Mouse (Mus musculus) kidney, postnatal 0 days (tissue): ENCODE measurements around the gene Crtap. TPM values are rescaled to one million over a fixed set of nuclear protein-coding genes. Genes with fewer than 3 reads are reported as not detected.

Experiments
- ATAC-seq: fragments of 200-750 bp; cut with Nextera tagmentation; replicated peaks from 2 replicates; pipeline ENCODE4 v1.8.0; 2017; ENCODE audit warnings: low read depth, moderate number of reproducible peaks, moderate TSS enrichment, moderate library complexity; ENCODE audit not compliant: low FRiP score
- DNase-seq: peaks from one replicate; pipeline ENCODE4 v3.0.0-alpha.2; 2016; ENCODE audit warnings: low spot score
- H3K27ac ChIP-seq: fragments of 300-500 bp; sonication (generic); 2 replicates; pipeline ENCODE4 v1.5.1; 2014; ENCODE audit warnings: mild to moderate bottlenecking
- H3K27me3 ChIP-seq: fragments of 300-500 bp; sonication (generic); 2 replicates; pipeline ENCODE4 v1.6.1; 2014; ENCODE audit warnings: low read length, mixed read lengths; ENCODE audit not compliant: insufficient read depth
- H3K36me3 ChIP-seq: fragments of 300-500 bp; sonication (generic); 2 replicates; pipeline ENCODE4 v1.6.1; 2014; ENCODE audit warnings: low read length, mixed read lengths; ENCODE audit not compliant: insufficient read depth
- H3K4me1 ChIP-seq: fragments of 300-500 bp; sonication (generic); replicated peaks from 2 replicates; pipeline ENCODE4 v1.6.1; 2014; ENCODE audit warnings: antibody characterized with exemption, low read length, mixed read lengths; ENCODE audit not compliant: insufficient read depth
- H3K4me2 ChIP-seq: fragments of 300-500 bp; sonication (generic); 2 replicates; pipeline ENCODE4 v1.6.1; 2014; ENCODE audit warnings: mild to moderate bottlenecking, low read length, moderate library complexity, mixed read lengths
- H3K4me3 ChIP-seq: fragments of 300-500 bp; sonication (generic); replicated peaks from 2 replicates; pipeline ENCODE4 v1.5.1; 2014; ENCODE audit warnings: low read depth, low read length
- H3K9ac ChIP-seq: fragments of 300-500 bp; sonication (generic); 2 replicates; pipeline ENCODE4 v1.6.1; 2014; ENCODE audit warnings: low read depth, low read length
- H3K9me3 ChIP-seq: fragments of 300-500 bp; sonication (generic); replicated peaks from 2 replicates; pipeline ENCODE4 v1.6.1; 2016; ENCODE audit warnings: low read length, inconsistent platforms, mixed read lengths
- CTCF ChIP-seq: IDR thresholded peaks from 2 replicates; pipeline ENCODE4 v1.5.1; 2016; ENCODE audit warnings: antibody characterized with exemption, low read depth, mild to moderate bottlenecking, moderate library complexity
- WGBS: fragments of 180-500 bp; shearing (Covaris S2); extraction: QIAGEN DNeasy Blood & Tissue Kit; methylation state at CpG from one replicate; pipeline ENCODE4 v1.1.7; 2014; 5-methylcytosine and 5-hydroxymethylcytosine counted together
- polyA plus RNA-seq: library from polyadenylated mRNA; unstranded; fragments of >200 nt; fragmentation: Nextera tagmentation; extraction: Ambion mirVana; gene quantifications from 2 replicates; pipeline ENCODE4 v1.2.1, GENCODE M21; 2015

Crtap gene
- polyA plus RNA-seq, 1 experiment from 2014 or later = 133 TPM

GRCm38 (mm10) chr9:114421797-114422196 is 31.3 kb upstream of the Crtap start:
- ATAC-seq (no peak), DNase-seq (no peak)
- WGBS = 73% methylated on average over 7 of the region's 7 CpGs

DNA sequence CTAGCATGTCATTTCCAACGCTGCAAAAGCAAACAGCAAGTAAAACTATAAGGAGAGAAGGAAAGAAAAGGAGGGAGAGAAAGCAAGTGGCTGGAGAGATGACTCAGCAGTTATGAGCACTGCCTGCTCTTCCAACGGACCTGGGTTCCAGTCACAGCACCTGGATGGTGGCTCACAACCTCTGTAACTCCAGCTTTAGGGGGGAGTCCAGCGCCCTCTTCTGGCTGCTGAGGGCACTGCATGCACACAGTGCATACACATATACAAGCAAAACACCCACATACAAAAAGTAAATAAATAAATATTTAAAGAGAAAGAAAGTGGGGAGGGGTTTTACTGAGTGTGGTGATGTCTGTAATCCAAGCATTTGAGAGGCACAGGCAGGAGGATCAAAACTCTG is 30.6 kb upstream of the Crtap start:
- 67% methylated on average over 3 of the region's 3 CpGs for WGBS
- Histone ChIP-seq H3K9ac (no peak overlapping the region), H3K27me3 (no peaks in the 10 kb centered on the region), H3K9me3 (no peaks in the 10 kb centered on the region), H3K36me3 (peaks cover 15% of the 10 kb centered on the region), H3K4me3 (no peak overlapping the region), H3K4me1 (no peaks in the 10 kb centered on the region), H3K4me2 (no peak overlapping the region), H3K27ac (no peak overlapping the region)
- ATAC-seq (no peak), DNase-seq (no peak)
- TF ChIP-seq CTCF = peak; percentile 28; the same call in 1 of the 2 replicates

More at GRCm38 (mm10) chr9:114421797-114422196, 31.3 kb upstream of the Crtap start:
- Histone ChIP-seq H3K4me2 (no peak overlapping the region), H3K9ac (no peak overlapping the region), H3K27me3 (no peaks in the 10 kb centered on the region), H3K36me3 (peaks cover 15% of the 10 kb centered on the region), H3K4me3 (no peak overlapping the region), H3K4me1 (no peaks in the 10 kb centered on the region), H3K27ac (no peak overlapping the region), H3K9me3 (no peaks in the 10 kb centered on the region)
- TF ChIP-seq CTCF = no peak

DNA sequence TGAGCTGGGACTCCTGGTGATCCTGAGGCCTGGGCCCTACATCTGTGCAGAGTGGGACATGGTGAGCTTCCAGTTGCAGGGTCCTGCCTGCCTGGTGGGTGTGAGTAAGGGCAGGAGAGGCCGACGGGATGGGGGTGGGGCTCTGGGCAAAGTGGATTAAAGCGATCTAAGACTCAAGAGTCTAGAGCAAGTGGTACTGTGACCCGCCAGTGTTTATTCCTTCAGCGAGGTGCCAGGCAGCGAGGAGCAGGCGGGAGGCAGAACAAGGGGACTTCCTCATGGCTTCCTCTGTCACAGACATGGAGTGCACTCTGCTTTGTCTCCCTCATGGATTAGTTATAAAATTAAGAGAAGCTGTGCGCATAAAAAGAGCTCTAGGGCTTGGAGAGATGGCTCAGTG is 30.0 kb upstream of the Crtap start:
- 82% methylated on average over 8 of the region's 8 CpGs for WGBS
- Histone ChIP-seq H3K4me1 (no peaks in the 10 kb centered on the region), H3K27ac (no peak overlapping the region), H3K4me2 (no peak overlapping the region), H3K36me3 (peaks cover 10% of the 10 kb centered on the region), H3K9me3 (no peaks in the 10 kb centered on the region), H3K27me3 (no peaks in the 10 kb centered on the region), H3K9ac (no peak overlapping the region), H3K4me3 (no peak overlapping the region)
- ATAC-seq = no peak
- TF ChIP-seq CTCF = no peak
- no peak for DNase-seq

- peak; percentile 72 for TF ChIP-seq CTCF
- no peak for ATAC-seq
- no peaks in the 10 kb centered on the region for H3K27me3 ChIP-seq
- no peak overlapping the region for H3K27ac ChIP-seq
- DNase-seq = peak; percentile 63
- no peaks in the 10 kb centered on the region for H3K9me3 ChIP-seq
- H3K4me2 ChIP-seq = no peak overlapping the region
- H3K36me3 ChIP-seq = peaks cover 5% of the 10 kb centered on the region; the same call in 1 of the 2 replicates
- no peak overlapping the region for H3K9ac ChIP-seq
- no peaks in the 10 kb centered on the region for H3K4me1 ChIP-seq
- WGBS = 95% methylated on average over 7 of the region's 7 CpGs
- no peak overlapping the region for H3K4me3 ChIP-seq
Measured at GRCm38 (mm10) chr9:114418187-114418586, 27.7 kb upstream of the Crtap start.

GRCm38 (mm10) chr9:114416646-114417517 is 26.4 kb upstream of the Crtap start:
- no peak overlapping the region for H3K4me3 ChIP-seq
- no peaks in the 10 kb centered on the region for H3K4me1 ChIP-seq
- no peak for DNase-seq
- H3K36me3 ChIP-seq = peaks cover 5% of the 10 kb centered on the region; the same call in 1 of the 2 replicates
- no peak overlapping the region for H3K4me2 ChIP-seq
- peak; percentile 35 for ATAC-seq
- whole genome bisulfite sequencing = 65% methylated on average over 21 of the region's 21 CpGs
- TF ChIP-seq CTCF = no peak
- H3K27ac ChIP-seq = peak overlapping the region; percentile 43; the same call in 1 of the 2 replicates
- H3K9me3 ChIP-seq = no peaks in the 10 kb centered on the region
- no peaks in the 10 kb centered on the region for H3K27me3 ChIP-seq
- no peak overlapping the region for H3K9ac ChIP-seq

GRCm38 (mm10) chr9:114415701-114416100 is 25.2 kb upstream of the Crtap start:
- no peaks in the 10 kb centered on the region for H3K4me1 ChIP-seq
- H3K36me3 ChIP-seq = peaks cover 5% of the 10 kb centered on the region; the same call in 1 of the 2 replicates
- H3K9me3 ChIP-seq = no peaks in the 10 kb centered on the region
- H3K9ac ChIP-seq = no peak overlapping the region
- peak; percentile 85 for TF ChIP-seq CTCF
- H3K4me2 ChIP-seq = no peak overlapping the region
- no peaks in the 10 kb centered on the region for H3K27me3 ChIP-seq
- ATAC-seq (no peak), DNase-seq (peak; percentile 79)
- H3K27ac ChIP-seq = no peak overlapping the region
- WGBS = 26% methylated on average over 11 of the region's 11 CpGs
- H3K4me3 ChIP-seq = no peak overlapping the region
